Mouse (Mus musculus): ENCODE data around the gene Calhm5. TPM values are rescaled to one million over a fixed set of nuclear protein-coding genes. Genes with fewer than 3 reads are reported as not detected.

Calhm5 gene
- total and polyA plus RNA-seq, 2 experiments from 2014 or later, result 0.60 to 0.86 TPM

GRCm38 (mm10) chr10:34069606-34070005 lies 26.7 kb downstream of the Calhm5 start:
- TF ChIP-seq CTCF (IDR thresholded peaks at IDR 0.05), result no peak
- 71% methylated on average over 1 of the region's 1 CpGs for WGBS
- no peak for ATAC-seq (ENCODE audit: low FRiP score)
- no peak overlapping the region for H3K4me3 ChIP-seq (ENCODE audit: low read depth, low read length)
- no peaks in the 10 kb centered on the region for H3K4me1 ChIP-seq (ENCODE audit: insufficient read depth, low read length)
- no peak overlapping the region for H3K27ac ChIP-seq (ENCODE audit: low read depth, low read length)
- no peak for DNase-seq (ENCODE audit: low spot score)
- H3K27me3 ChIP-seq (ENCODE audit: insufficient read depth, low read length), result no peaks in the 10 kb centered on the region
- no peak overlapping the region for H3K4me2 ChIP-seq (ENCODE audit: low read depth, low read length, poor library complexity, severe bottlenecking)
- no peak overlapping the region for H3K9ac ChIP-seq (replicated peaks; ENCODE audit: low read length, poor library complexity, severe bottlenecking)
- H3K36me3 ChIP-seq (ENCODE audit: insufficient read depth, low read length), result no peaks in the 10 kb centered on the region
- H3K9me3 ChIP-seq (ENCODE audit: low read length), result no peaks in the 10 kb centered on the region

- Histone ChIP-seq H3K9me3 (ENCODE audit: low read length) (no peaks in the 10 kb centered on the region), H3K4me3 (ENCODE audit: low read depth, low read length) (no peak overlapping the region), H3K9ac (replicated peaks; ENCODE audit: low read length, poor library complexity, severe bottlenecking) (no peak overlapping the region), H3K4me1 (ENCODE audit: insufficient read depth, low read length) (no peaks in the 10 kb centered on the region), H3K27me3 (ENCODE audit: insufficient read depth, low read length) (no peaks in the 10 kb centered on the region), H3K4me2 (ENCODE audit: low read depth, low read length, poor library complexity, severe bottlenecking) (no peak overlapping the region), H3K36me3 (ENCODE audit: insufficient read depth, low read length) (no peaks in the 10 kb centered on the region), H3K27ac (ENCODE audit: low read depth, low read length) (no peak overlapping the region)
- TF ChIP-seq CTCF (IDR thresholded peaks at IDR 0.05), result no peak
- WGBS, result 50% methylated on average over 3 of the region's 3 CpGs
- ATAC-seq (ENCODE audit: low FRiP score) (no peak), DNase-seq (ENCODE audit: low spot score) (no peak)
These were observed 29.7 kb downstream of the Calhm5 start for GRCm38 (mm10) chr10:34066591-34066990.

- no peak overlapping the region for H3K9ac ChIP-seq (replicated peaks; ENCODE audit: low read length, poor library complexity, severe bottlenecking)
- no peaks in the 10 kb centered on the region for H3K4me1 ChIP-seq (ENCODE audit: insufficient read depth, low read length)
- no peak overlapping the region for H3K27ac ChIP-seq (ENCODE audit: low read depth, low read length)
- no peaks in the 10 kb centered on the region for H3K27me3 ChIP-seq (ENCODE audit: insufficient read depth, low read length)
- H3K4me2 ChIP-seq (ENCODE audit: low read depth, low read length, poor library complexity, severe bottlenecking), result no peak overlapping the region
- TF ChIP-seq CTCF (IDR thresholded peaks at IDR 0.05), result no peak
- no peak overlapping the region for H3K4me3 ChIP-seq (ENCODE audit: low read depth, low read length)
- H3K36me3 ChIP-seq (ENCODE audit: insufficient read depth, low read length), result no peaks in the 10 kb centered on the region
- no peak for ATAC-seq (ENCODE audit: low FRiP score)
- H3K9me3 ChIP-seq (ENCODE audit: low read length), result no peaks in the 10 kb centered on the region
- WGBS, result 89% methylated on average over 2 of the region's 2 CpGs
- DNase-seq (ENCODE audit: low spot score), result no peak
These were observed 42.3 kb downstream of the Calhm5 start for GRCm38 (mm10) chr10:34053987-34054386.

GRCm38 (mm10) chr10:34044210-34044609 lies 52.1 kb downstream of the Calhm5 start, which contains the start of gene Calhm4:
Gene Calhm4, minus strand, starts transcription at chr10:34044310.
- Histone ChIP-seq H3K4me3 (ENCODE audit: low read depth, low read length) (no peak within 1 kb of the TSS), H3K27me3 (ENCODE audit: insufficient read depth, low read length) (no peaks in the 10 kb centered on the region), H3K9me3 (ENCODE audit: low read length) (no peaks in the 10 kb centered on the region), H3K4me1 (ENCODE audit: insufficient read depth, low read length) (no peaks in the 10 kb centered on the region), H3K9ac (replicated peaks; ENCODE audit: low read length, poor library complexity, severe bottlenecking) (no peak within 1 kb of the TSS), H3K36me3 (ENCODE audit: insufficient read depth, low read length) (no peaks in the 10 kb centered on the region), H3K27ac (ENCODE audit: low read depth, low read length) (no peak within 1 kb of the TSS), H3K4me2 (ENCODE audit: low read depth, low read length, poor library complexity, severe bottlenecking) (no peak within 1 kb of the TSS)
- TF ChIP-seq CTCF (IDR thresholded peaks at IDR 0.05), result no peak
- ATAC-seq (ENCODE audit: low FRiP score) (no peak), DNase-seq (ENCODE audit: low spot score) (no peak)
- 87% methylated on average over 5 of the region's 5 CpGs for WGBS

Other genes with a start within 250 kb of the Calhm5 start
- not detected in 2 replicates for gene Sult3a1, start 238.8 kb downstream of the Calhm5 start, total RNA-seq (2014; rRNA removed)
- not detected in 2 replicates for gene Sult3a1, start 238.8 kb downstream of the Calhm5 start, polyA plus RNA-seq (2015; fragmentation: Nextera tagmentation; extraction: Ambion mirVana)
- 2.3 and 2.8 TPM in 2 replicates for gene Rsph4a, start 191.4 kb downstream of the Calhm5 start, total RNA-seq (2014; rRNA removed)
- gene Rsph4a, start 191.4 kb downstream of the Calhm5 start, polyA plus RNA-seq (2015; fragmentation: Nextera tagmentation; extraction: Ambion mirVana), result 1.9 and 2.6 TPM in 2 replicates
- gene Zup1, start 145.2 kb downstream of the Calhm5 start, total RNA-seq (2014; rRNA removed), result 14.1 and 14.6 TPM in 2 replicates
- 11.7 and 12.8 TPM in 2 replicates for gene Zup1, start 145.2 kb downstream of the Calhm5 start, polyA plus RNA-seq (2015; fragmentation: Nextera tagmentation; extraction: Ambion mirVana)
- gene Rwdd1, start 76.9 kb downstream of the Calhm5 start, total RNA-seq (2014; rRNA removed), result 124 and 145 TPM in 2 replicates
- 157 and 174 TPM in 2 replicates for gene Rwdd1, start 76.9 kb downstream of the Calhm5 start, polyA plus RNA-seq (2015; fragmentation: Nextera tagmentation; extraction: Ambion mirVana)
- not detected in 2 replicates for gene Trappc3l, start 58.9 kb downstream of the Calhm5 start, total RNA-seq (2014; rRNA removed)
- not detected in 2 replicates for gene Trappc3l, start 58.9 kb downstream of the Calhm5 start, polyA plus RNA-seq (2015; fragmentation: Nextera tagmentation; extraction: Ambion mirVana)
- 0.33 TPM in 1 of 2 replicates, not detected in the other for gene Calhm4, start 52.2 kb downstream of the Calhm5 start, total RNA-seq (2014; rRNA removed)
- gene Calhm4, start 52.2 kb downstream of the Calhm5 start, polyA plus RNA-seq (2015; fragmentation: Nextera tagmentation; extraction: Ambion mirVana), result not detected in 2 replicates
- 0.44 TPM in 1 of 2 replicates, not detected in the other for gene Calhm6, start 31.5 kb upstream of the Calhm5 start, total RNA-seq (2014; rRNA removed)
- 1.1 and 1.2 TPM in 2 replicates for gene Calhm6, start 31.5 kb upstream of the Calhm5 start, polyA plus RNA-seq (2015; fragmentation: Nextera tagmentation; extraction: Ambion mirVana)
- gene Dse, start 111.2 kb upstream of the Calhm5 start, total RNA-seq (2014; rRNA removed), result 19.7 and 37.4 TPM in 2 replicates
- 5.9 and 7.0 TPM in 2 replicates for gene Dse, start 111.2 kb upstream of the Calhm5 start, polyA plus RNA-seq (2015; fragmentation: Nextera tagmentation; extraction: Ambion mirVana)
- gene Tspyl1, start 185.7 kb upstream of the Calhm5 start, total RNA-seq (2014; rRNA removed), result 93.3 and 94.2 TPM in 2 replicates
- gene Tspyl1, start 185.7 kb upstream of the Calhm5 start, polyA plus RNA-seq (2015; fragmentation: Nextera tagmentation; extraction: Ambion mirVana), result 129 and 139 TPM in 2 replicates
- gene Tspyl4, start 200.9 kb upstream of the Calhm5 start, total RNA-seq (2014; rRNA removed), result 579 and 597 TPM in 2 replicates
- 508 and 510 TPM in 2 replicates for gene Tspyl4, start 200.9 kb upstream of the Calhm5 start, polyA plus RNA-seq (2015; fragmentation: Nextera tagmentation; extraction: Ambion mirVana)